Mouse (Mus musculus) gastrocnemius, postnatal 36 days (tissue): Measurements from ENCODE around the gene B3gntl1. TPM values are rescaled to one million over a fixed set of nuclear protein-coding genes. Genes with fewer than 3 reads are reported as not detected.
A peak's percentile ranks its signal among the peaks of the same experiment; 100 is the strongest.
"Not testable (repeated sequence)": the region's sequence is repeated elsewhere in the genome, so short reads cannot be mapped to it uniquely, and the experiment has no call there.

ENCODE experiments used
- DNase-seq, 2 experiments: peaks; one replicate each; pipeline ENCODE4 v3.0.0; 2022
- intact Hi-C: fragments of 180-260 bp; cut with DNase I; formaldehyde crosslinking; loops from one replicate; pipeline ENCODE4 v1.15.1; 2025
- total RNA-seq, 2 experiments: library from RNA; stranded (reverse); gene quantifications; 2 replicates each; pipeline ENCODE4 v1.2.3; 2021

B3gntl1 gene
- total RNA-seq, 2 experiments from 2014 or later = 1.8 to 2.0 TPM

DNA sequence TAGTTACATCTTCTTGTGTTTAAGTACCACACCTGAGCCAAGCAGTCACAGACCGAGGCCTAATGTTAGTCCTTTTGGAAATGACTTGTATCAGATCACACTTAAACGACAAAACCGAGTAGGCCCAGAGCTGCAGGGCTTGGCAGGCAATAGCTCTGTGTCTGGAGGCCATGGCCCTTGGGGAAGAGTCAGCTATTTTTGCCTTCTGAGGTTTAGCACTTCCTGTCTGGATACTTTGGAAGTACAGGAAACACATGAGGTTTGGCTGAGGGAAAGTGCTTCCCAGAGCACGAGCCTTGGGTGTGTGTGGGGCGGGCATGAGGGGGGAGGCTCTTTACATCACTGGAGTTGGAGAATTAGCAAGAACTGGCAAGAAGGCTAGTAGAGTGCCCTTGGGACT is 13.7 kb upstream of the B3gntl1 start:
- no peak for DNase-seq
- intact Hi-C loops = no loop called here

DNA sequence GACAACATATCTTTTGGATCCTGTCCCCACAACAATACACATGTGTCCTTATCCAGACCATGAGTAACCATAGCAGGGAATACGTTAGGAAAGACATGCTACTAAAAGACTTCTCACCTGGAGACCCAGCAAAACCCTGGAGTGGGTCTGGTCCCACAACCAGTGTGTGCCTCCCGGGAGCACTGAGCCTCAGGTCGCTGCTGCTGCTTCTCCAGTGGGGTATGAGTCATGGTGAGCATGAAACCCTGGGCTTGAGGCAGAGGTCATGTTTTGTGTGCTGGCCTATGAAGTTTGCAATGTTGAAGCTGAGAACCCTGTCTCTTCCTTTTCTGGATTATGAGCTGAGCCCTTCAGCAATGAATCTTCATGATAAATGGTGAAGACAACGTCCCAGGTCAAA is 13.1 kb upstream of the B3gntl1 start:
- DNase-seq = no peak
- intact Hi-C loops = no loop called here

DNA sequence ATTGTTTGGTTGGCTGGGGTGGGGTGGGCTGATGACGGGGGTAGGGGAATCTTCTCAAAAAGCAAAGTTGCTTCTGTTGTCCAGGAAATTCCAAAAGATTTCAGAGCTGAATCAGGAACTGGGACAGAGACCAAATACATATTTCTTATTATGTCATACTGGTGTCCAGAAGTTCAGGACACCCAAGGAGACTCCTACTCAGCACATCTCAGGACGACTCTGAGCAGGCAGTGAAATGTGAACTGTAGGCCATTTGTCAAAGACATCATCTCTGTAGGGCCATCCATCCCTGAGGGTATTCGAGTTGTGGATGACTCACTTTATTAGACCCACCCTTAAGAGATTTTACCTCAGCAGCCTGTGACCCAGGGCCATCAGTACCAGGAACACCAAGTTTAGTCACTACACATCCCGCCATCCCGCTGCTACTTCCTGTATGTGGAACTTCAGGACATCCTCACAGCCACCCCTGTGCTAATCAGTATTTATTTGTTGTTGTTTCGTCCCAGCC is 12.6 kb upstream of the B3gntl1 start:
- intact Hi-C loops = no loop called here
- DNase-seq = no peak

DNA sequence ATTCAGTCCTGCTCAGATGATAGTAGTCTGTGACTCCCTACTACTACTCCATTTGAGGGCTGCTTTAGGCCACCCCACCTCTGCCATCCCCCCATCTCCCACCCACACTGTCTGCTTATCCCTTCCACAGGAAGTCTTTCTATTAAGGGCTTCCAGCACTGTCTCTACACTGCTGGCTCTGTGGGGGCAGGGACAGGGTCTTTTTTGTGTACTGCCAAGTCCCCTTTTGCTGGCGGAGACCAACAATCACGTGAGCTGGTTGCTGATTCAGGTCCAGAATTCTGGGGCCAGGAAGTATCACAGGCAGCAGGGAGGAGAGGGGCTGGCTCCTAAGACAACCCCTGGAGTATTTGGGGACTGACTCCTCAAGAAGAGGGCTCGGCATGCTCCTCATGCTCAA is 10.3 kb upstream of the B3gntl1 start:
- no peak for DNase-seq

DNA sequence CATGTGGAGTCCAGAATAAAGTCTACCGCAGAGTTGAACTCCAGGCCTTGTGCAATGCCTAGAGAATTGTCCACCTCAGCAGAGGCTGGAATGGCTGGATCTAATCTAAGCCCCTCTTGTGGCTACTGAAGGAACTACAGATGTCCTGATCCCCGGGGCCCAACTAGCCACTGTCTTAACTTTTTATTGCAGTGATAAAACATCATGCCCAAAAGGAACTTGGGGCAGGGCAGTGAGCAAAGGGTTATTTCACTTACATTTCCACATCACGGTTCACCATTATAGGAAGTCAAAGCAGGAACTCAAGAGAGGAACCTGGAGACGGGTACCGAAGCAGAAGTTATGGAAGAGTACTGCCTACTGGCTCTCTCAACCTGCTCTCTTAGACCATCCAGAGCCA is 7.8 kb upstream of the B3gntl1 start:
- intact Hi-C loops = no loop called here
- DNase-seq = no peak

More for the DNA sequence above, 10.3 kb upstream of the B3gntl1 start:
- intact Hi-C loops = no loop called here

DNA sequence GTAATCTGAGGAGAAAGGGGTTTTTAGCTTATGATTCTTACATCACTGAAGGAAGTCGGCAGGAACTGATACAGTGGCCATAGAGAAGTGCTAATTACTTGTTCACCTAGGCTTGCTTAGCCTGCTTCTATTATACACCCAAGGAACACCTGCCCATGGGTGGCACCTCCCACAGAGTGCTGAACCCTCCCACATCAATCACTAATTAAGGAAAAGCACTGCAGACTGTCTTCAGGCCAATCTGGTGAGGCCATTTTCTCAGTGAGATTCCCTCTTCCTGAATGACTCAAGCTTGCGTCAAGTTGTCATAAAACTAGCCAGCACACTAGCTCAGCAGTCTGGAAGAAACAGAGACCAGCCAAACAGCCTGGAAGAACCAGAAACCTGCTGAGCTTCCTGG is 6.6 kb upstream of the B3gntl1 start:
- intact Hi-C loops = loop anchor here (5.0 kb wide), 1 partner anchor 108 kb away; no protein-coding TSS in a partner anchor
- no peak for DNase-seq

DNA sequence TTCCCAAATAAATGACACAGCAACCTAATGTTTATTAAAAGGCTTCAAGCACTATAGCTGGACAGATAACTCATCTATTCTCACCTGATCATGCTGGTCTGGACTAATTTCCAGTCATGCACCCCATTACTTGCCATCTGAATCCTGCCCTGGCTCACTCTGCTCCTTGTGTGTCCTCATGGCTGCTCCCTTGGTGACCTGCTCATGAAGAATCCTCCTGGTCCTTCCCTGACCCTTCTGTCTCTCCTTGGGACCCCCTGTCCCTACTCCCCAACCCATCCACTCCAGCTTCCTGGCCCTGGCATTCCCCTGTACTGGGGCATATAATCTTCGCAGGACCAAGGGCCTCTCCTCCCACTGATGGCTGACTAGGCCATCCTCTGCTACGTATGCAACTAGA is 3.9 kb upstream of the B3gntl1 start:
- intact Hi-C loops = loop anchor here (5.0 kb wide), 1 partner anchor 110 kb away; no protein-coding TSS in a partner anchor
- no peak for DNase-seq

DNA sequence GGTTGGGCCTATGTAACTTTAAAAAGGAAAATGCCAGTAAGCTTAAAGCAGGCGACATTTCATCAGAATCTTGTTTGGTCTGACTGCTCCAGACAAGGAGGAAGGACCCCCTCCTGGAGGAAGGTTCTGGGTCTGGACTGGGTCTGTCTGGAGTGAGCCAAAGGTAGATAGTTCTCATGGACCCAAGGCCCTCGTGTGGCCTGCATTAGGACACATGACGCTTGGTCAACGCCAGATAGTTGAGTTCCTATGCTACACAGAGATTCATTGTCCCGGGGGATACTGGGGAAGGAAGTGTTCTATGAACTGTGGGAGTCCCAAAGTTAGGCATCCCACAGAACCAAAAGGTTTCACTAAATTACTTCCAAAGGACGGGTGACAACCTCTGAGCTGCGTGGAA is 676 bp upstream of the B3gntl1 start:
- intact Hi-C loops = no loop called here

DNA sequence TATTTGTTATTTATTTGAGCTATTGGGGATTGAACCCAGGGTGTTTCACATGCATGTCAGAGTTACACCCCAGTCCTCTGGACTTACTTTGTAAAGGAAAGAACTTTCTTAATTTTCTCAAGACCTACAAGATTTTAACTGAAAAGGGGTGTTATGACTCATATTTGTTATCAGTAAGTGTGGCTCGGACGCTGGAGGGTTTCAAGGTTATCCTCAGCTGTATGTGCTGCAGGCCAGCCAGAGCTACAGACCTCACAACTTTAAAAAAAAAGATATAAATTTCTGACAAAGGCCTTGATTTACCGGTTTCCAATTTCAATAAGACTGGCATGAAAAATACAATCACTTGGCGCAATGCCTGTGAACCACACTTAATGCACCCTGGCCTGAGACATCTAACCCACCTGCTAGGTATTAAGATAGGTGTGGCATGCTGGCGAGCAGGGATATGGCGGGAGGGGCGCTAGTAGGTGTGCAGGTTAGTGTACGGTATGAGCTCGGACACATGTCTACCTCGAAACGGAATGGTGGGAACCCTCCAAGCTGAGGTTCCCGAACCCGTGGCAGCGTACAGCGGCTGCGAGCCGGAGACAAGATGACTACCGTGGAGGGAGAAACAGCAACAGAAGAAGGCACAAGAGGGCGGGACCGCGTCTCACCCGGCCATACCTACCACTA is 502 bp downstream of the B3gntl1 start:
- intact Hi-C loops = no loop called here
- DNase-seq = no peak

More for the DNA sequence above, 676 bp upstream of the B3gntl1 start:
- no peak for DNase-seq

DNA sequence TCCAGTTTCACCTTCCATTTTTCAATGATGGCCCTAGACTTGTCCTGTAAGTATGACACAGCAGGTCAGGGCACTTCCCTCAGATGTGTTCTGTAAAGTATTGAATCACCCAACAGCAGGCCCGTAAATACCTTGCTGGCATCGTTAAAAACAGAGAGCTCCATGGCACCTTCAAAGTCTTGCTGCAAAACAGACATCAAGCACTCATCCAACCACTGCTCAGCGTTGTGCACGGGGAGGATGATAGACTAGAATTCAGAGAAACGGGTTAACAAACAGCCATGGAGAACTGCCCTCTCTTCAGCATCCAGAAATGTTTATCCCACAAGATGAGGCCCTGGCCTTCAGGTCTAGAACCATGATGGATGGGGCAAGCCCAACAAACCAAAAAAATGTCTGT is 2.0 kb downstream of the B3gntl1 start:
- intact Hi-C loops = no loop called here
- no peak for DNase-seq

DNA sequence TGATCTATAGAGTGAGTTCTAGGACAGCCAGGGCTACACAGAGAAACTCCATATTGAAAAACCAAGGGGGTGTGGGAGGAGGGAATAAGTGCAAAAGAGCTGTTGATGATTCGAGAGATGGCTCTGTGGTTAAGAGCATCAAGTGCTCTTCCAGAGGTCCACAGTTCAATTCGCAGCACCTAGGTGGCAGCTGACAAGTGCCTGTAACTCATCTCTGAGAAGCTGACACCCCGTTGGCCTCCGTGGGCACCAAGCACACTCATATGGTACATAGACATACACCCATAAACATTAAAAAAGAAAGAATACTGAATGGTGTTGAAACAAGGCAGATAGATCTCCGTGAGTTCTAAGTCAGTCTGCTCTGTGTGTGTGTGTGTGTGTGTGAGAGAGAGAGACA is 4.2 kb downstream of the B3gntl1 start:
- intact Hi-C loops = no loop called here
- no peak for DNase-seq

DNA sequence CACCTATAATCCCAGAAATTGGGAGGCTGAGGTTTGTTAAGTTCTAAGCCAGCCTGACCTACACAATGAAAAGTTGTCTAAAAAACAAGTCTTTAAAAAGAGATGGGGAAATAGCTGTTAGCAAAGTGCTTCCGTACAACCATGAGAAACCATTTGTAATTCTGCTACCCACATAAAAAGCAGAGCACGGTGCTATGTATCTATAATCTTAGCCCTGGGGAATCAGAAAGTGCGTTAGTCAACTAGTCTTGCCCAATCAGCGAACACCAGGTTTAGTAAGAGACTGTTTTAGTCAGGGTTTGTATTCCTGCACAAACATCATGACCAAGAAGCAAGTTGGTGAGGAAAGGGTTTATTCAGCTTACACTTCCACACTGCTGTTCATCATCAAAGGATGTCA is 5.4 kb downstream of the B3gntl1 start:
- DNase-seq = no peak
- intact Hi-C loops = no loop called here

DNA sequence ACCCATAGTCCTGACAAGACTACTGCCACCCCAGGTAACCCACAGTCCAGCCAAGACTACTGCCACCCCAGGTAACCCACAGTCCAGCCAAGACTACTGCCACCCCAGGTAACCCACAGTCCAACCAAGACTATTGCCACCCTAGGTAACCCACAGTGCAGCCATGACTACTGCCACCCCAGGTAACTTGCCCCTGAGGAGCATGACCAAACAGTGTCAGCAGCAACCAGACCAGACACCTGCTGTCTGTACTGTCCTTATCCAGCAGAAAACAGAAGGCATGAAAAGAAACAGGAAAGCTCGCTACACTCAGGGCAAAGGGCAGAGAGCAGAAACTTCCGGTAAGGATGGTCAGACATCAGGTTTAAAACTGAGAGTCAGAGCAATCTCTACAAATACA is 11.8 kb downstream of the B3gntl1 start:
- no peak for DNase-seq
- intact Hi-C loops = no loop called here

DNA sequence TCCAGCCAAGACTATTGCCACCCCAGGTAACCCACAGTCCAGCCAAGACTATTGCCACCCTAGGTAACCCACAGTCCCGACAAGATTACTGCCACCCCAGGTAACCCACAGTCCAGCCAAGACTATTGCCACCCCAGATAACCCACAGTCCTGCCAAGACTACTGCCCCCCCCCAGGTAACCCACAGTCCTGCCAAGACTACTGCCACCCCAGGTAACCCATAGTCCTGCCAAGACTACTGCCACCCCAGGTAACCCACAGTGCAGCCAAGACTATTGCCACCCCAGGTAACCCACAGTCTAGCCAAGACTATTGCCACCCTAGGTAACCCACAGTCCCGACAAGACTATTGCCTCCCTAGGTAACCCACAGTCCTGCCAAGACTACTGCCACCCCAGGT is 12.3 kb downstream of the B3gntl1 start:
- intact Hi-C loops, DNase-seq: not testable (repeated sequence)

DNA sequence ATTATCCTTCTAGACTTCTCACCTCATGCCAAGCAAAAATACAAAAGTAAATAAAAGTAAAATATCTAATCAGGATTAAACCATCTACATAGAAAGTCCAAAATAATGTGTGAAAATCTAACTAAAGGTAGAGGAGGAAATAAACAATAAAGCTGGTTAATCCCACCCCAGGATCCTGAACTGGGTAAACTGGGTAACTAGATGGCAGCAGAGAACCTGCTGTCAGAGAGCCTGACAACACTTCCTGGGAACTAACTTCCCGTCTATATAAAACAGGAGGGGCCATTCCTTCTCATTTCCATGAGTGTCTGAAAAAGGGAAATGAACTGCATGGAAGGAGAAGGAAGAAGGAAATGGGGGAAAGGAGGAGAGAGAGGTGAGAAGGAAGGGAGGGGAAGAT is 14.8 kb downstream of the B3gntl1 start:
- no peak for DNase-seq
- intact Hi-C loops = no loop called here

DNA sequence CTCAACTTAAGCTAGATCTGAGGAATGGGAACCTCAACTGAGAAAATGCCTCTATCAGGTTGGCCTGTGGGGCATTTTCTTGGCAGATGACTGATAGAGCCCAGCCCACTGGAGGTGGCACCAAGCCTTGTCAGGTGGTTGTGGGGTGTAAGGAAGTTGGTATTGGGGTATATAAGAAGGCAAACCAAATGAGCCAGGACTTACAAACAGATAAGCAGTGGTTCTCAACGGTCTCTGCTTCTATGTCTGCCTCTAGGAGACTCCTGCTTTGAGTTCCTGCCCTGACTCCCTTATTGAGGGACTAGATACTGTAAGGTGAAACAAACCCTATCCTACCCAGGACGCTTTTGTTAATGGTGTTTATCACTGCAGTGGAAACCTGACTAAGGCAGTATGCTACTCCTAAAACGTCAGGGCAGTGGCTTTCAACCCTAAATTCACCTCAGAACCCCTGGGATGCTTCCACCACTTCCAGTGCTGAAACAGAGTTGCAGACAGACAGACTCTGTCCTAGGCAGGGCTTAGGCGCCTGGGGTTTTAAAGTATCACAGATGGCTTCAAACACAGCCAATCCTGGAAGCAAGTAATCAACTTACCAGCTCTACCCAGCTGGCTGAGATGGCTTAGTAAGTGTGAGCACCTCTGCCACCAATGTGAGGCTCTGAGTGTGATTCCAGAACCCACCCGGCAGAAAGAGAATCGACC is 17.0 kb downstream of the B3gntl1 start:
- DNase-seq = no peak
- intact Hi-C loops = no loop called here

DNA sequence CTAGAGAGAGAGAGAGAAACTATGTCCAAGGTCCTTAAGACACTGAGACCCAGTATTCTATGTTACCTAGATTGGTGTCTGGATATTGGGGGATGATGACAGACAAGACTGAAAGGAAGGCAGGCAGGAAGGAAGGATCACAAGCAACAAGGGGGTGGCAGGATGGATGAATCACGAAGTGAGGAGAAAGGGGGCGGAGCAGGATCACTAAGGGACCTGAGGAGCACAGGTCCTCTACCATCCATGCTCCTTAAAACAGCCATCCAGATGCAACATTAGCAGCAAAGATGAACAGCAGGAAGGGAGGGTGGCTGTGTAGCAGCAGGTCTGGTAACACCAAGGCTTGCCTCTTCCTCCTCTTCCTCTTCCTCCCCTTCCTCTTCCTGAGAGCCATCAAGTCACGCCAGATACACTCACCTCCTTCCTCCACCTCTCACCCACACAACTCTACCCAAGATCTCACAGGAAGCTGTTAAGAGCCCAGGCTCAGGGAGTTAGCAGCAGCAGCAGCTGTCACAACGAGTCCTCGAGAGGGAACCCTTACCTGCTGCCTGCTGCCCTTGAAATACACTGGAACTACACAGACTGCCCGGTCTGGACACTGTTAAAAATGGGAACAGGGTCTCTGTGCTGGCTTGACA is 17.7 kb downstream of the B3gntl1 start:
- intact Hi-C loops = no loop called here
- no peak for DNase-seq

DNA sequence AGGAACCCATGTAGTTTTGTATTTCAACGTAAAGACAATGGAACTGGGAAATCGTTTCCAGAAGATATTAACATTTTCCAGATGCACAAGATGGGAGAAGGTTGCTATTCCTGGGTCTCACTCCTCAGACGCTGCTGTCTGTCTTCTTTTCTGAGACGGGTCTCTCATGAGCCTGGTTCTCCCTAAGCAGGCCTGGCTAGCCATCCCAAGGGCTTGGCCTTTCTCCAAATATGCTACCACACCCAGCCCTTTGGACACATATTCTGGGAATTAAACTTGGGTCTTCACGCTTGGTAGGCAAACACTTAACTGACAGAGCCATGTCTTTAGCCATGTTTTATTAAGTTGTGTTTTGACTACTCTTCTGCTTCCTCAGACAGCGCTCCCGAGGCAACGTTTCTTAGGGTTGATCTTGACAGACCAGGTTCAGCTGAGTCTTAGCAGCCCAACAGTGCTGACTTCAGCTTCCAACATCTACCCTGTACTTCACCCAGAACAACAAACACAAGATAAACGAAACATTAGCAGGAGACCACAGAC is 18.5 kb downstream of the B3gntl1 start:
- intact Hi-C loops = loop anchor here (5.0 kb wide), 1 partner anchor 88 kb away; no protein-coding TSS in a partner anchor
- DNase-seq = no peak

DNA sequence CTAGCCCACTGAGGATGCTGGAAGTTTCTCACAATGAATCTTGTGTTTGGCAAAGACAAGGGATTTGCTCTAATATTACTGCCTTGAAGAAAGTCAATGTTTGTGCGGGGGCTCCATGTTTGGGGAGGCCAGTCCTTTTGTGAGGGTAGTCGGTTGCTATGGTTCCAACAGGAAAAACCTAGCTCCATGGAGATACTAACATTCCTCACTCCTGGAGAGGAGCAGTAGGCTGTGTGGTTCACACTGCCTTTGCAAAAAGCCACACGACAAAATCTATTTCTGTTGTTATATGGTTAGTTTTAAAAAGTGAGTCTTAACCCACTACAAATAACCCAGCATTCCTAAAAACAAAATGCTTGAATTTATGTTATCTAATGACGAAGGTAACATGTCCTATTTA is 19.3 kb downstream of the B3gntl1 start:
- intact Hi-C loops = loop anchor here (5.0 kb wide), 1 partner anchor 89 kb away; no protein-coding TSS in a partner anchor

DNA sequence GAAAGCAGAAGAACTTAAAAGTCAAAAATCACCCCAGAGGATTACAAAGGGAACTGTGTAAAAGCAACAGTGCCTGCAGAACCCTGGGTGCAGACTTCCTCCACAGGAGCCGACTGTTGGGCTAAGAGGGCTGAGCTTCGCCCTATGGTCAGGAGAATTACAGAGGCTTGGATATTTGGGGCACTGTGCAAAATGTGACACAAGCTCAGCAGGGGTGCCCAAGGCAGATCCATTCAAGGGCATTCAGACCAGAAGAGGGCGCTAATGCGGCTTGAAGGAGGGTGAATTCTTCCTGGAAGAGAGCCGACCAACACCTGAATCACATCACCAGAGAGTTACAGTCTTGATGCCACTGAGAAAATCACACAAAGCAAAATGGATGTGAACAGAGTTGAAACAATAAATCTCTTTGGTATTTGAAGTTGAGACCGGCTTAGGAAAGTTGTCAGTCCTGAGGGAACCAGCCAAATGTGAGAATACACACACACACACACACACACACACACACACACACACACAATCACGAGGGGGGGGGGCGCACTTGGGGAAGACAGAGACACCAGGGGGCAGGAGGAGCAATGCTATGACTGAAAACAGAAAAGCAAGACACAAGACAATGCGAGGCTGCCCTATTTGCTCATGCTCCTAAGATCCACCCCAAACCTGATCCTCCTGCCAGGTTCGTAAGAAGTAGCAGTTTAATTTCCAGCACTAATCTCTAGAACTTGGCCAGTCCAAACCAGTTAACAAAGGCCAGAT is 20.2 kb downstream of the B3gntl1 start:
- intact Hi-C loops = loop anchor here (5.0 kb wide), 1 partner anchor 90 kb away; no protein-coding TSS in a partner anchor
- peak; percentile 33 to 58 for DNase-seq

More for the DNA sequence above, 19.3 kb downstream of the B3gntl1 start:
- no peak for DNase-seq
